Mouse (Mus musculus): ENCODE data around the gene Emilin1.

Emilin1 gene

DNA sequence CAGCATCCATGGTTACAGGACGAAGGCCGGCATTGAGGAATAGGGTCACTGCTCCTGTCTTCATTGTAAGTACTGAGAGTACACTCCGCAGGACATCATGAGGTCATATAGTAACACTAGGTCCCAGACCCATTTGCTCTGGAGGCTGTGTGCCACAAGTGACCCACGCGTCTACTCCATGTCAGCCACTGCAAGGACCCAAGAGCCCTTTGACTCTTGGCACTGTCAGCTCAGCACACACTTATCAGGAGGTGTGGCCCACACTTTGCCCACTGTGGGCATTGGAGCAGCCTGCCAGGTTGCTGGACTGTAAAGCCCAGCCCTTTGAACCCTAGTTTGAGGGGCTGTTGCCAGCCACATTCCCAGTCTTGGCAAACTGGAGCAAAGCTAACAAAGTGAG, 12.0 kb downstream of the Emilin1 start:
- no peak for DNase-seq (ENCODE audit: low spot score)

DNA sequence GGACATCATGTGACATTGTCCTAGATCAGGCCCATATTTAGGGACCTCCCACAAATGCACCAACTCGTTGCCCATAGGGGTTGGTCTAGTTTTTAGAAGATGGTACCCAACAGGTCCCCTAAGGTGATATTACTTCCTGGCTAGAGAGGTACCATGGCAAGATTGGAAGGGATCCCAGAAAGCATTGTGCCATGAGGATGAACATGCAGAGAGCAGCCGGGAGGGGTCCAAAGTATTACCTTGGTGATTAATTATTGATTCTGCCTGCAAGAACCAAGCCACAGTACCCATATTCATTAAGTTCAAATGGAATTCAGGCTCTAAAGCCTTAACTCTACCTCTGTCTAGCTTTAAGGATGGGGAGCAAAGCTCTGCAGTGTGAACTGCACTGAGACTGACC, 12.9 kb downstream of the Emilin1 start:
- DNase-seq (ENCODE audit: low spot score), result no peak

DNA sequence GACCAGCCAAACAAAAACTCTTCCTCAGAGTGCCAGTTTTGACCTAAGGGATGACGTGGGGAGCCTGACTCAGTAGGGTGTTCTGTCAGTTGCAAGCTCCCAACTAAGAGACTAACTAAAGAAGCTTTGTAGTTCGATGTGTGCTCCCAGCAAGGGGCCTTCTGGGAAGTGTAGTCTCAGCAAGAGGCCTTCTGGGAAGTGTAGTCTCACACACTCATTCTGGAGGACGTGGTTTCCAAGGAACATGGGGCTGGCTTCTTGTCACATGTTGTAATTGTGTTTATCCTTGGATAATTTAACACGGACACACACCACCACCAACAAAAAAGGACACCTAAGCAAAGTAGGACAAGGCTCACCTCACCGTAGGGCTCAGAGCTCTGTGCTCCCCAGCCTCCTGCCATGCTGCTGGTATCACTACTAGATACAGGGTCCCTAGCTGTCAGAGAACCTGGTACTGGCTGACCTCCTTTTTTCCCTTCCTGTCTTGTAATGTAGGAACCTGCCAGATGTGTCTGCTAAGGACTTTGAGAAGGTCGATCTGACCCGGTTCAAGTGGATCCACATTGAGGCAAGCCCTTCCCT, 14.8 kb downstream of the Emilin1 start:
- DNase-seq (ENCODE audit: low spot score), result no peak

DNA sequence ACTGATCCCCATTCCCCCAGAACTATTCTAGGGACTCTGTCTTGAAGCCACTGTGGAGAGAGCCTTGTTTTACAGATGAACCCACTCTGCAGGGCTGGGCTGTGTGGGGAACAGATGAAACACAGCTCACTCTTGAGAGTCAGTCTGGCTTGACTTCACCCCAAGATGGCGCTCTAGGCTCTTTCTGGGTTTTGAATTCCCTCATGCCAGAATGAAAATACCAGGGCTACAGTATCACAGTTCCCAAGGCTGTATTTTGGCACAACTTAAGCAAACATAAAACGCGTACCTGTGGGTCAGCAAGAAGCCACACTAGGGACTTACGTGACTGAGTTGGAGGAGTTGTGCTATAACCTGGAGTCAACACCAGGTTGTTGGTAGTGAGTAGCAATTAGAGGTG, 16.9 kb downstream of the Emilin1 start:
- DNase-seq (ENCODE audit: low spot score), result peak; percentile 69

DNA sequence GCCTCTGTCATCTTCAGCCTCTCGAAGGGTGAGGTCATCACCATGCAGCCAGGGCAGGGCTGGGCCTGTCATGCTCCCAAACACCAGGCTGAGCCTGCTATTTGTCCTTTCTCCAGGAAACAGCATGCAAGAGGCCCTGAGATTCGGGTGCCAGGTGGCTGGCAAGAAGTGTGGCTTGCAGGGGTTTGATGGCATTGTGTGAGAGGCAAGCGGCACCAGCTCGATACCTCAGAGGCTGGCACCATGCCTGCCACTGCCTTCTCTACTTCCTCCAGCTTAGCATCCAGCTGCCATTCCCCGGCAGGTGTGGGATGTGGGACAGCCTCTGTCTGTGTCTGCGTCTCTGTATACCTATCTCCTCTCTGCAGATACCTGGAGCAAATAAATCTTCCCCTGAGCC, 17.6 kb downstream of the Emilin1 start:
- DNase-seq (ENCODE audit: low spot score), result no peak

DNA sequence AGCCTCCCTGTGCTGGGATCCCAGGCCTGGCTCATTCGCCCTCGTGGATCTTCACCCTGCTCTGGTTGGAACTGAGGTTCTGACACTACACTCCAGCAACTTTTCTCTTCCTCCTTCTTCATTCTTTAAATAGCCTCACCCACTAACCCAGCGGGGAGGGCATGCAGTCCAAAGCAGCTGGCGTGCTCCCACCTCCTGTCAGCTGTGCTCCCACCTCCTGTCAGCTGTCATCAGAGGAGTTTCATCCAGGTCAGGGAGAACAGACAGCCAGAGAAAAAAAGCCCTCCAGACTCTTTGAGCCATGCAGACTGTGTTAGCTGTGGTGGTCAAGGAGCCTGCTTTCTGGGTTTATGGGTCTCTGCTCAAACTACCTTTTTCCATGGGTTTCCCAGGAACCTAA, 18.2 kb downstream of the Emilin1 start:
- no peak for DNase-seq (ENCODE audit: low spot score)

DNA sequence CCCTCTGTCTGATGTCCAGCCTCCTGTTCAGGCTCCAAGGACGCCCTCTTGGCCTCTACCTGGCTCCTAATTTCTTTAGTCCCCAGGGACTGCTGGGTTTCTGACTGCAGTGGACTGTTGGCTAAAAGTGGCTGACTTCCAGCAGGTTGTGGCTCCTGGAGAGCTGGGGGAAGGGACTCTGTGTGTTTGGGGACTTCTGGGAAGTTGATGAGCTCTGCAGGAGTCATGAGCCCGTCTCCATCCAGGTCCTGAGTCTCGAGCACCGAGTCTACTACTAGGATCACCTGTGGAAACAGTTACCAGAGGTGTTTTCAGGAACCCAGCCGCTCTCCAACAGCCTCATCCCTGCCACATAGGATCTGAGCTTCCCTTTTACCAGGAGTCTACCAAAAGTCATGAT, 20.5 kb downstream of the Emilin1 start:
- DNase-seq (ENCODE audit: low spot score), result no peak

DNA sequence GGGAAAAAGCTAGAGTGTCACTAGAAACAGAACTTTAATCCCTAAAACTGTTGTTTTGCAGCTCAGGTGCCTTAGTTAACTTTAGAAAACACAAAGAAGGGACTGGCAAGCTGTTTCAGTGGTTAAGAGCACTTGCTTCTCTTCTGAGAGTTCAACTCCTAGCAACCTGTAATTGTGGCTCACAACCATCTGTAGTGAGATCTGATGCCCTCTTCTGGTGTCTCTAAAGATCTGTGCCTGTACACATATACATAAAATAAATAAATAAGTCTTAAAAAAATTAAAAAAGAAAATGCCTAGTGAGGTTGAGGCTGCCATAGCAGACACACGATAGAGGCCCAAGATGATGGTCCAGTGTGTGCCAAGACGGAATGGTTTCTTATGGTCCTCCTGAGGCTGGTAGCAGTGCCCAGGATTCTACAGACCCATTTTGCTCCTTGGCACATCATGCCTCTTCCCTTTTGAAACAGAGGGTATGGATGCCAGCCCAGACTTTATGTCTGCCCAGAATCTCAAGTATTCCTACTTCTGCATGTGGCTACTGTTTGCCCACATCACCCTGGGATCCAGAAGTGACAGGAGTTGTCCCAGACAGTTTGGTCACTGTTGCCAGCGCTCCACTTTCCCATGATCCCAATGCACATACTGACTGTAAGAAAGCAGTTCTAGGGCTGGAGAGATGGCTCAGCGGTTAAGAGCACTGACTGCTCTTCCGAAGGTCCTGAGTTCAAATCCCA, 21.7 kb downstream of the Emilin1 start:
- no peak for DNase-seq (ENCODE audit: low spot score)

DNA sequence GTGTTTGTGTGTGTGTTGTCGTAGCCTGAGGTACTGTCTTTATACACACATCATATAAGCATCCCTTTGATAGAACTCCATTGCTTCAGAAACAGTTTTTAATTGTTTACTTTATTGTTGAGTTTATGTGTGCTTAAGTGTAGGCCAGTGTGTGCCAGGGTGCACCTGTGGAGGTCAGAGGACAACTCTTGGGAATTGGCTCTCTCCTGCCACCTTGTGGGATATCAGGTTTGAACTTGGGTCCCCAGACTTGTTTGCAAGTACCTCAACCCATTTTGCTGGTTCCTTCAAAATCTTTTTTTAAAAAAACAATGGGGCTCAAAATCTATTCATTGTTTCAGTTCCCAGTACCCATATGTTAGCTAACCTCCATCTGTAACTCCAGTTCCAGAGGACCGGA, 29.8 kb downstream of the Emilin1 start:
- DNase-seq (ENCODE audit: low spot score), result no peak

DNA sequence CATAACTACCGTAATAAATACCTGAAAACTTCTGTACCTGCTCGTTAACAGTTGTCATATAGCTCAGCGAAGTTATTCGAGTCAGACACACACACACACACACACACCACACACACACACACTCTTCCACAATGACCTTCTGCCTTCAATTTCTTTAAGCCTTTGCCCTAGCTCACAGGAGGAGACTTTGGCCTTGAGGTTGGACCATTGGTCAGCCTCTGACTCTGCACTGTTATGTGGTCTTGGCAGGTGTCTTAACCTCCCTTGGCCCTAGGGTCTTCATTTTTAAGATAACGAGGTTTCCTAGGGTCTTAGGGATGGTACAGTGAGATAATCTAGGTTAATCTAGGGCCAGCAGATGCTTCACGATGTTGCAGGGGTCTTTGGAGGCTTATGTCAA, 31.1 kb downstream of the Emilin1 start:
- DNase-seq (ENCODE audit: low spot score), result no peak

DNA sequence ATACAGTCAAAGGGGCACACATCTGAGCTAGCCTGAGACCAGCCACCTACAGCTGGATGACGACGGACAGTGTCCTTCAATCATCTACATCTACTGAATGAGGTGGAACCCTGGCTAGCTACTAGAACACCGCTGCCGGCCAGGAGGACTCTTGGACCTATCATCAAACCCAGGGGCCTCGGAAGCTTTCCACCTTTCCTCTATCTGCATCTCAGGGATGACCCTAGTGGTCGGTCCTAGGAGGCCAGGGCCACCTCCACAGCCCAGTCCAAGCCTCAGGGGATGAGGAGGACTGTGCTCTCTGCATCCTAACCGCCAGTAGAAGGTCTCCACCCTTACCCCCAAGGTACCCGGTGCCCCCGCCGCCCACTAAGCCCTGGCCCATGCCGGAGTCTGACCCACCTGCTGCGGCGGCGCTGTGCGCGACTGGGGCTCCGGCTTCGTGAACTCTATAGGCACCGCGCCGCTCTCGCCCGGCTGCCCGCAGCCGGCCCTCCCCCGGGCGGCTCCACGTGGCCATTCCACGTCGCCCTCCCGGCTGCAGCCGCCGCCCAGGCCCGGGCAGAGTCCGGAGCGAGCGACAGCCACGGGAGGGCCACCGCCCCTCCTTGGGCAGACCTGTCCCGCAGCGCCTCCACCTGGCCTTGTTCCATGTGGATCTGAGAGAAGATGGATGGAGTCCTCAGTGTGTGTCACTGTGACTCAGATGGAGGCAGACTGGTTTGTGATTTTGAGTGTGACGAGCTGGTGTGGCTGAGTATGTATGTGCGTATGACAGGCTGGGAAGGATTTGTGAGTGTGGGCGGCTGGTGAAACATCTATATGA, 32.0 kb downstream of the Emilin1 start, which contains the start of gene Cgref1:
TSS of gene Cgref1 (minus strand) at position 636 of the 826 bp plus-strand sequence.
- DNase-seq (ENCODE audit: low spot score), result peak; percentile 60

DNA sequence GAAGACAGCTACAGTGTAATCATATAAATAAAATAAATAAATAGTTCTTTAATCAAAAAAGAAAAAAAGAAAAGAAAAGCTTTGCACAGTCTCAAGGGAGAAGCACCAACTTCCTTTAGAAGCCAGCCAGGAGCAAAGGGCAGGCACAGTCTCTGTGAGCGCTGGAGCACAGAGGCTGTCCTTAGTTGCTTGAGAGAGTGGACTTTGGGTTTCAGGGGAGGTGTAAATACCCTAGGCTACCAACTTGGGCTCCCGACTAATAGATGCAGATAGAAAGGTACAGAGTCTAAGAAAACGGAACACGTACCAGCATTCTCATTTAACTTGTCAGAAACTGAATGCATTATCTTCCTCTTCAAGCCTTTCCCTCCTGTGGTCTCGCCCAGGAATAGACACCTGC, 35.4 kb downstream of the Emilin1 start:
- no peak for DNase-seq (ENCODE audit: low spot score)

DNA sequence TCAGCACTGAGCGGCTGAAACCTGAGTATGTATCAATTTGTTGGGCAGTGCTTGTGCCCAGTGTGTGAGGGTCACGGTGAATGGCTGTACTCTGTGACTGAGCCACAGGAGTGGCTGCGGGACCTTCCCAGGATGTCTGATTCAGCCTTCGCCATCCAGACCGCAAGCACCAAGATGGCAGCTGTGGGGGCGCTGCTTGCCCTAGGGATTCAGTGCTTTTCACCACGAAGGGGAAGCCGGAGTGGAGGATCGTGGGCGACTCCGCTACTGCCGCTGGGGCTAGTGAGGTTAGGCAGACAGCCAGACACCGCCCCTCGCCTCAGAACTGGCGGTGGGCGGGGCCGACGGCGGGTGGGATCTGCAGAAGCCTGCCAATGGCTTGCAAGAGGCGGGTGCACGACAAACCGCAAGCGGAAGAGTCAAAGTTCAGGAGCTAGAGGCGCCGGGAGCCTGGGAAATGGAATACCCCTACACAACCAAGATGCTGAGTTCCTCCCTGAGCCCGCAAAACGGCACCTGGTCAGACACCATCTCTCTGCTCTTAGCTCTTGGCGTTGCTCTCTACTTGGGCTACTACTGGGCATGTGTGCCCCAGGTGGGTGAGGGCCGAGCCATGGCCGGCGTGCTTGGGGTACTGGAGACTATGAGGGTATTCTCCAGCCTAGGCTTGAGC, 36.6 kb downstream of the Emilin1 start:
- DNase-seq (ENCODE audit: low spot score), result peak; percentile 86

DNA sequence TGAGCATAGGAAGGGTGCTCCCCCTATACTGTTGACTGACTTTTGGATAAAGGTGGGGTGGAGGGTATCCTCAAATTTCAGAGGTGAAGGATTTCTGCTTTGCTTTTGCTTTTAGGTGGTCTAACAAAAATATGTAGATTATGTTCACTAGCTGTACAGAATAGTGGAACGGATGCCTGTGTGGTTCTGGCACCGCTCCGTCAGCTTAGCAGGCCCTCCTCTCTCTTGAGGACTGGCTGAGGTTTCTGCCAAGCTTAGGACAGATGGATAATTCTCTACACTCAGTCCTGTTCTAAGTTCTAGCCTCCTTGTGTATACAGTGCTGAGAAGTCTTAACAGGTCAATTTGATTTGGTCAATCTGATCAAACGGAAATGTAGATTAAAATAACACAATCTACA, 37.2 kb downstream of the Emilin1 start:
- DNase-seq (ENCODE audit: low spot score), result no peak

DNA sequence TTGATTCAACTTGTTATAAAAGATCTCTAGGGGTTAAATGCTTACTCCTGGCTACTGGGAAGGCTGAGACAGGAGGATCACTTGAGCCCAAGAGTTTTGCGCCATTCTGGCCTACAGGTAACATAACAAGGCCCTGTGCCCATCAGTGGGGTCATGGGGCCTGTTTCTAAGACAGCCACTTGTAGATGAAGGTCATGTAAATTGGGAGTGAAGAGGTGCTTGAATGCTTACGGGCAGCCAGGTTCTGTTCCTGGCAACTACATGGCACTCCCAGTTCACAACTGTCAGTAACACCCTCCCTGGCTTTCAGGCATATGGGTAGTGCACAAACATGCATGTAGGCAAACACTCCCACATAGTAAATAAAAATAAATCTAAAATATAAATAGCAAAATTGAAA, 37.7 kb downstream of the Emilin1 start:
- no peak for DNase-seq (ENCODE audit: low spot score)

DNA sequence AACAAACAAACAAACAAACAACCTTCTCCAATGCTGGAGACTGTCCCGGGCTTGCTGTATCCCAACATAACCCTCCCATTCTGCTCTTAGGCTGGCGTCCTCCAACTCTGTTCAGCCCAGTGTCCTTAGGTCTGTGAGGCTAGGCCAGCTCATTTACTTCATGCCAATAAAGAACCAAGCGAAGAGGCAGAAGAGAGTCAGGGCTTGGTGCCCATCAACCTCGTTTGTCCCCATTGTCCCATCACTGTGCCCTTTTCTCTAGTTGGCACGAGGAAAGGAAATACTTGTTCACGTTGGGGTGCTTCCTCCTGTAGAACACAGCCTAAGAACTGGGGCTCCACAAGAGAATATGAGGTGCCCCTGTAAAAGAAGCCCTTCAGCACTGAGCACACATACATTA, 38.5 kb downstream of the Emilin1 start:
- no peak for DNase-seq (ENCODE audit: low spot score)

DNA sequence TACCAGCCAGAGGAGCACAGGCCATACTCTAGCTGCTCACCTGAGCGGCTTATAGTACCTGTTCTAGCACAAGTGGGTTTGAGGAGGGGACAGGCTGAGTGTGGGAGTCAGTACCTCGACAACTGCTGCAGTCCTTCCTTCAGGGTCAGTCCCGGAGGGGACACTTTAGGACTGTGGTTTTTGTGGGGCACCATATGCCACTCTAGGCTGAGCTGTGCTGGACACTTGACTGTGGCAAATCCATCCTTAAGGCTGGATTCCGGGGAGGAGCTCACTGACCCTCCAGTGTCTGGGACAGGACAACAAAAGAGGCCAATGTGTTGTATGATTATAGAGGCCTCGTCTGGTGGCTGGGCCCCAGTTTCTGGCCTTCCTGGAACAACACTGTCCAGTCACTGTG, 39.3 kb downstream of the Emilin1 start:
- DNase-seq (ENCODE audit: low spot score), result no peak

DNA sequence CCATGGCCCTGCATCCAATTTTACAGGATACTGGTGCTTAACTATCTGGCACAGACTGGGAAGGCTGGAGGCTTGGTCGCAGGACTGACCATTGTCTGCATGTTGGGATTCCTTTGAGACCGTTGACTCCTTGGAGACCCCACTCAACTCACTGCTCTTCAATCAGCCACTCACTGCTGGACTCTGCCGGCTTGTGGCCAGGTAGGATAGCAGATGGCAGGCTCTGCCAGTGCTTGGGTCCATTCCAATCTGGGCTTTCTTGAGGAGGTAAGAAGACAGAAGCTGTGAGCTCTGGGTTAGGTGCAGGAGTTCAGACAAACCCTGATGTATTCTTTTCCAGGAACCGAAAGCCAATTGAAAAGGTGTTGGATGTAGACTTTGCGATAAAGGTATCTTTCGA, 40.9 kb downstream of the Emilin1 start:
- DNase-seq (ENCODE audit: low spot score), result no peak

DNA sequence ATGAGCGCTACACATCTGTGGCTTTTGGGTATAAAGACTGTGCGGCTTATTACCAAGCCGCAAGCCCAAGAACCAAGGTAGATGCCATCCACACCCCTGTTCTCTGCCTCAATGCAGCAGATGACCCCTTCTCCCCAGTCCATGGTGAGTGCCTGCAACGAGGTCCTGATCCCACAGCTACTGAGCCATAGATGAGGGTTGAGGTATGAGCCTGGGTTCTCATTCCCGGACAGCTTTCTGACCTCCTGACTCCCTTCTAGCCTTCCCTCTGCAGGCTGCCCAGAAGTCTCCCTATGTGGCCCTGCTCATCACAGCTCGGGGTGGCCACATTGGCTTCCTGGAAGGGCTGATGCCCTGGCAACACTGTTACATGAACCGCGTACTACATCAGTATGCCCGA, 41.4 kb downstream of the Emilin1 start:
- DNase-seq (ENCODE audit: low spot score), result no peak

DNA sequence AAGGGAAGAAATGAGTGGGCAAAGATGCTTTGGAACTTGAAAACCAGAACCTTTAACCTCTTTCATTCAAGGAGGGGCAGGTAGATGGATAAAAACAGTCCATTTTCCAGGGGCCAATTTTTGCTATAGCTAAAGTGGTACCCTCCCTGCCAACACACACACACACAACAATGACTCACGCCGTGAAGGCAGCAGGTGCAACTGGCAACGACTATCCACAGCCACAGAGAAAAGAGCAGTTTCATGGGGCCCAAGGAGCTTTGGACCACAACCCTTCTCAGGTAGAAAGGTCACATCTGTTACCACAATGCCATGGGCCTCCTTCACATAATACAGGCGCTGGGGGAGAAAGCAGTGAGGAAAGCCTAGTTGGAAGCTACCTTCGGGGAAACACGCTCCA, 42.5 kb downstream of the Emilin1 start:
- no peak for DNase-seq (ENCODE audit: low spot score)

DNA sequence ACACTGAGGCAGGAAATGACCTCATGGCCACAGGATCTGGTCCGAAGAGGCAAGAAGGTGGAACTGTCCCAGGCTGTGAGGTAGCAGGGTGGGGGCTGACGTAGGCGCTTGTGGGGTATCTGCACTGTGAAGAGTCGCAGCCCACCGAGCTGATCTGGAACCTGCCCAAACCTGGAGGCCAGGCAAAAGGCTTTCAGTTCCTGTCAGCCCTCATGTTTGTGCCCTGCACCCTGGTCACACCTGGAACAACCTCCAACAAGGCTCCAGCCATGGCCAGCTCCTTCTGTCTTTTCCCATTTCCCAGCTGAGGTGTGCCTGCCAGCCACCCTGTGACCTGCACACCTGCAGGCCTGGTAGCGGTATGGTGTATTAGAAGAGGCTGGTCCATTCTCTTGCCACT, 44.7 kb downstream of the Emilin1 start:
- no peak for DNase-seq (ENCODE audit: low spot score)

DNA sequence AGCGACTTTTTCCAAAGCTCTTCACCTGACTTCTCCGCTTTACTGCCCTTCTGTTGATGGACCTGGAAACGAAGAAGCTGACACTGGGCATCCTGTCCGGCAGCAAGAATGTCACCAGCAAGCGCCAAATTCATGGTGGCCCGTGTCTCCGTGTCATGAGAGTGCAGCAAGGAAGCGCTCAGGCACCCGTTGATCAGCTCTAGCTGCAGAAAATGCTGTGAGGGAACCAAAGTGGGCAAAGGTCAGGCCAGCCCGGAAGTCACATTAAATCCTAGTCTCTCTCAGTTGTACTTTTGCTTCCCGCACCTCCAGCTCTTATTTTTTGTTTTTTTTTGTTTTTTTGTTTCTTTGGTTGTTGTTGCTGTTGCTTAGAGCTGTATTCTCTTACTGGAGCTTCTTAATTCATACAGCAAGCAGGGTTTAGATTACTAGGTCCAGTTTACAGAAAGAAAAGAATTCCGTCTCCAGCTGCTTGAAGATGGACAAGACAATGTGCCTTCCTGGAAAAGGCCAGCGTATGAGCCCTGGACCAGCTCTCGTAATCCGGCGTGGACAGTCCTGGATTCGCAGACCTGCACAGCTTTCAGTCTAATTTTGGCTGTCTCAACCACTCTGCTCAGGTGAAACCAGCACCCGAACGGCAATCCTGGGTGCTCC, 46.1 kb downstream of the Emilin1 start:
- no peak for DNase-seq (ENCODE audit: low spot score)

All from urinary bladder, postnatal 25 days (tissue).